Mouse (Mus musculus) lung, embryonic 16.5 days (tissue): ENCODE measurements around the gene Prkn. TPM values are rescaled to one million over a fixed set of nuclear protein-coding genes. Genes with fewer than 3 reads are reported as not detected.

ENCODE experiments used
- ATAC-seq: fragments of 200-750 bp; cut with Nextera tagmentation; 2 replicates; pipeline ENCODE4 v1.8.0; 2017; ENCODE audit warnings: low read depth, mild to moderate bottlenecking, moderate library complexity
- H3K27ac ChIP-seq: fragments of 300-500 bp; sonication (generic); 2 replicates; pipeline ENCODE4 v1.5.1; 2014; ENCODE audit warnings: mild to moderate bottlenecking, control low read depth, low read length
- H3K27me3 ChIP-seq: fragments of 300-500 bp; sonication (generic); 2 replicates; pipeline ENCODE4 v1.6.1; 2014; ENCODE audit warnings: low read depth, low read length, mixed read lengths; ENCODE audit not compliant: control insufficient read depth, insufficient read depth
- H3K36me3 ChIP-seq: fragments of 300-500 bp; sonication (generic); 2 replicates; pipeline ENCODE4 v1.6.1; 2014; ENCODE audit warnings: low read length; ENCODE audit not compliant: control insufficient read depth, insufficient read depth
- H3K4me1 ChIP-seq: fragments of 300-500 bp; sonication (generic); replicated peaks from 2 replicates; pipeline ENCODE4 v1.6.1; 2014; ENCODE audit warnings: low read length, mixed read lengths; ENCODE audit not compliant: control insufficient read depth, insufficient read depth
- H3K4me2 ChIP-seq: fragments of 300-500 bp; sonication (generic); 2 replicates; pipeline ENCODE4 v1.6.1; 2014; ENCODE audit warnings: low read depth, low read length, control low read depth
- H3K4me3 ChIP-seq: fragments of 300-500 bp; sonication (generic); 2 replicates; pipeline ENCODE4 v1.5.1; 2014; ENCODE audit warnings: mild to moderate bottlenecking, low read length, control low read depth
- H3K9ac ChIP-seq: fragments of 300-500 bp; sonication (generic); 2 replicates; pipeline ENCODE4 v1.6.1; 2014; ENCODE audit warnings: low read length, control low read depth
- H3K9me3 ChIP-seq: fragments of 300-500 bp; sonication (generic); 2 replicates; pipeline ENCODE4 v1.6.1; 2016; ENCODE audit warnings: low read length; ENCODE audit not compliant: control insufficient read depth
- WGBS: fragments of 180-500 bp; shearing (Covaris S2); extraction: QIAGEN DNeasy Blood & Tissue Kit; methylation state at CpG from one replicate; pipeline ENCODE4 v1.1.7; 2014; 5-methylcytosine and 5-hydroxymethylcytosine counted together
- polyA plus RNA-seq: library from polyadenylated mRNA; unstranded; fragments of >200 nt; fragmentation: Nextera tagmentation; extraction: Ambion mirVana; gene quantifications from 2 replicates; pipeline ENCODE4 v1.2.1, GENCODE M21; 2015

The Prkn gene
- polyA plus RNA-seq, 1 experiment from 2014 or later, result 1.8 TPM

DNA sequence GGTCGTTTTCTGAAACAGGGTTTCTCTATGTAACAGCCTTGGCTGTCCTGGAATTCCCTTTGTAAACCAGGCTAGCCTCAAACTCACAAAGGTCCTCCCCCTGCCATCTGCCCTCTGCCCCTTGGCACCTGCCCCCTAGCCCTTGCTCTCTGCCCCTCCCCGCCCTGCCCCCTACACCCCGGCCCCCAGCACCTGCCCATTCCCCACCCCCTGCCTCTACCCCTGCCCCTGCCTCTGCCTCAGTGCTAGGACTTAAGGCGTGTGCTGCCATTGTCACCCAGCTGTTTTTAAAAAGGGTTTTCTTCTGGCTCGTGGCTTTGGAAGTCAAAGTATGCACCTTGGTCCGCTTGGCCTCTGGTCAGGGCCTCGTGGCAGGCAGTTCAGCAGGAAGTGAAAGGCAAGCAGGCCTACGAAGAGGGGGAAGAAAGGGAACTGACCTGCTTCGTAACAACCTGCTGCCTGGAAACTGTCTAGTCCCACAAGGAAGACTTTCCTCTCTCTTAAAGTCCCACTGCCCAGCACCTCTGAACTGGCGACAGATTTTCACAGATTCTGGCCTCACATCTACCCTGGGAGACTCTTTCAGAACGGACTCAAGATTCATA is 1190.5 kb downstream of the Prkn start:
- Histone ChIP-seq H3K27ac (no peak overlapping the region), H3K4me1 (peaks cover 9% of the 10 kb centered on the region; the same call in 1 of the 2 replicates), H3K27me3 (no peaks in the 10 kb centered on the region), H3K36me3 (no peaks in the 10 kb centered on the region), H3K4me2 (no peak overlapping the region), H3K9ac (no peak overlapping the region), H3K4me3 (no peak overlapping the region), H3K9me3 (no peaks in the 10 kb centered on the region)
- ATAC-seq, result no peak
- WGBS, result 14% methylated on average over 10 of the region's 11 CpGs

DNA sequence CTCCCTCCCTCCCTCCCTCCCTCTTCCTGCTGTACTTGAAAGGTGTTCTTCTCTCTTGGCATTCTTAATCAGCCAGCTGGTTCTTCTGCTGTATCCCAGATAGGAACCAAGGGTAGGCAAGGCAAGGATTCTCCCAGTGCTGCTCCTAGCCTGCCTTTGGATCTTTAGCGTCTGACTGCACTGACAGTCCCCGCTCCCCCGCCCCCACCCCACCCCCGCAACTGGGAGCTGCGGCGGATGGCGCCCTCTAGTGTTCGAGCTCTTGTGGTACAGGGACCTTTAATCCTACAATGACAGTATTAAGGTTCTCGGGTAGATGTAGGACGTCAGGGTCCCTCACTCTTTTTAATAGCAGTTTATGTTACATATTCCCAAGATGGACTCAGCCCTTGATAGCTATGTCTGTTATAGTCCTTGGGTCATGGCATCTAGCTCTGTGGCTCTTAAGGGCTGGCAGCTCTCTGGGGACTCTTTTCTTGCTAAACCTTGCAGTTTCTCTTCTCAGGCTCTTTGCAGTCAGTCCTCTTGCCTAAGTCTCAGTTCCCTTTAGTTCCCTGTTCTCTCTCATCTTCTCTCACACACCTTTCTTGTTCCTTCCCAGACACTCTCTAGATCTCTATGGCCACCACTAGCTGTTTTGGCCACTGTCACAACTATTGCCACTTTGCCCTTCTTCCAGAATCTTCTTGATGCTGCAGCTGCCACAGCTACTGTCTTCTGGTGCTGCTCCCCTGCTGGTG is 1191.2 kb downstream of the Prkn start:
- peak; percentile 17; the same call in 1 of the 2 replicates for ATAC-seq
- Histone ChIP-seq H3K4me2 (0 out of 2 replicates have a peak overlapping the region, but pooled peaks have one; percentile 15), H3K36me3 (no peaks in the 10 kb centered on the region), H3K9me3 (no peaks in the 10 kb centered on the region), H3K27me3 (no peaks in the 10 kb centered on the region), H3K9ac (no peak overlapping the region), H3K27ac (no peak overlapping the region), H3K4me1 (peaks cover 9% of the 10 kb centered on the region; the same call in 1 of the 2 replicates), H3K4me3 (no peak overlapping the region)
- under 1% methylated on average over 10 of the region's 10 CpGs for WGBS

DNA sequence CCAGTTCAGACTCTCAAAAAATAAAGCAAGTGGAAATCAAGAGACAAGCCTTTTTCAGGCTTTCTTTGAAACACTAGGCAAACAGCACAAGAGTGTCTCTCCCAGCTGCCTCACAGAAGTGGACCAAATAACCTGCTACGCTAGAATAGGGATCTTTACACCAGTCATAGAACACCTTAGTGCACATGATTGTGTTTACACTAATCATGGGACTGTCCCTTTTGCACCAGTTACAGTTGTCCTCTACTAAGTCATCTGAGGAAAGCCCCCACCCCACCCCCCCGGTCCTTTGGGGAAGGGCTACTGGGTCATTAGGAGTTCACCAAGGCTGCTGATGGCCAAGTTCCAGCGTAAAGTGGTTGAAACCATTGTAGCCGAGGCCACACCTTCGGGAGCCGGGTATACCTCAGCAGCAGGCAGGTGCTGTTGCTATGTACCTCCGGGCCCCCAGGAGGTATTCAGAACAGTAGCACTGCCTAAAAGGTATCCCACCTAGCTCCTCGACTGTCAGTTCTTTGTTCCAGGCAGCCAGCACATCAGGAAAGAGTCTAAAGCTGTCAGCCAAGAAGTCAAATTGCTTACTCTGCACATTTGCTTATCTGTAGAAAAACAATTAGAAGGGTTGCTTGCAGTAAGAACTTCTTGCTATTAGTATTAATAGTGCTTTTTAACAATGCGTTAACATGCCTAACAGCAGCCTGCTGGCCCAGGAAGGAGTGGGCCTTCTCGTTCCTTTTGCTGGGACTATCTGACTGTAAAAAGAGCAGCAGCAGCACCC is 1192.0 kb downstream of the Prkn start:
- peak; percentile 50 for ATAC-seq
- peaks cover 9% of the 10 kb centered on the region; the same call in 1 of the 2 replicates for H3K4me1 ChIP-seq

DNA sequence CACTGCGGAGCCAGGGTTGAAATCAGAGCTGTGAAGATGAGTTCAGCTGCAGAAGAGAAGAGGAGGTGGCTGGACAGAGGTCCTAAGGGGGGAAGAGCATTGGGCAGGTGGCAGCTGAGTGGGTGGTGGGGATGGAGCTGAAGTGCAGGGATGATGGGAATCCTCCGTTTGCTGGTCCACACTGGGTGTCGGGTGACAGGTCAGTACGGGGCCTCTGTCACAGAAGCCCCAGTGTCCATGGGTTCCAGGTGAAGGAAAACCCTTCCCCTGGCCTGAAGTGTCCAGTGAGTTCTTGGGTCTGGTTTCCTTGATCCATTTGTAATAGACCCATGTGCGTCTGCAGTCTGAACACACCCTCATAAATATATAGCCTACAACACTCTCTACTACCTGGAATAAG is 1195.2 kb downstream of the Prkn start:
- Histone ChIP-seq H3K9ac (no peak overlapping the region), H3K27me3 (no peaks in the 10 kb centered on the region), H3K4me2 (no peak overlapping the region), H3K4me3 (no peak overlapping the region), H3K4me1 (peaks cover 9% of the 10 kb centered on the region; the same call in 1 of the 2 replicates), H3K27ac (no peak overlapping the region), H3K36me3 (no peaks in the 10 kb centered on the region), H3K9me3 (no peaks in the 10 kb centered on the region)
- 35% methylated on average over 5 of the region's 5 CpGs for WGBS
- ATAC-seq, result no peak

More for the DNA sequence above, 1192.0 kb downstream of the Prkn start:
- H3K27ac ChIP-seq, result no peak overlapping the region
- WGBS, result 33% methylated on average over 10 of the region's 10 CpGs
- no peak overlapping the region for H3K4me3 ChIP-seq
- no peaks in the 10 kb centered on the region for H3K36me3 ChIP-seq
- no peak overlapping the region for H3K4me2 ChIP-seq
- H3K27me3 ChIP-seq, result no peaks in the 10 kb centered on the region
- no peaks in the 10 kb centered on the region for H3K9me3 ChIP-seq
- H3K9ac ChIP-seq, result no peak overlapping the region

DNA sequence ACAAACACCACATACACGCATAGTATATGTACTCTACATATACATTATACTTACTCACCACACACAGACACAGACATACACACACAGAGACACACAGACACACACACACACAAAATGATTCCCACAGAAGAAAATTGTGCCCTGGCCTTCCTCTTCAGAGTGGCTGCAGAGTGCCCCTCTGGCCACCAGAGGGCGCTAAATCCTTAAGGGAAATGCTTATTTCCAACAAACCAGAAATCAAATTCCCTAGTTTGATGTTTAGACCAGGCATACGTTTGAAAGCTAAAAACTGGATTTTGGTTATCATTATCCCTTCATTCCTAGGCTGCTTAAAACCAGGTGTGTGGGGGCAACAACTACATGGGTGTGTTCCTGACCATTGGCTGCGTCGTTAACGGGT is 1196.0 kb downstream of the Prkn start:
- WGBS, result 41% methylated on average over 6 of the region's 6 CpGs
- no peak for ATAC-seq
- no peak overlapping the region for H3K4me2 ChIP-seq

DNA sequence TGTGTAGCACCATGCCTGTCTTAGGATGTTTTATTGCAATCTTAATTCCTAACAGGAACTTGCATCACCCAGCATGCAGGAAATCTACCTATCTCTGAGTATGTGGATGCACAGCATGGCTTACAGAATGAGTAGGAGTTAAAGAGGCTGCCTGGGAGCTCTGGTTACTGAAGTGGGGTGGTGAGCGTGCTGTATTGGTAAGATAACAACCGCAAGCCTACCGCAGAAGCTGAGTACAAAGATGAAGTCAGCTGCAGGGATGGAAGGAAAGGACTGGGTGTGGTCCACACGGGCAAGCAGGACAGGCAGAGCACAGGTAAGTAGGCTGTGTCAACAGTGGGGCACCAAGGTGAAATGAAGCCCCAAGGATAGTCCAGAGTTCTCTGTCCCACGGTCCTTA is 1196.9 kb downstream of the Prkn start:
- H3K27ac ChIP-seq, result no peak overlapping the region
- no peaks in the 10 kb centered on the region for H3K9me3 ChIP-seq
- H3K4me3 ChIP-seq, result no peak overlapping the region
- H3K36me3 ChIP-seq, result no peaks in the 10 kb centered on the region
- no peak overlapping the region for H3K9ac ChIP-seq
- ATAC-seq, result no peak
- WGBS, result 56% methylated on average over 5 of the region's 5 CpGs
- H3K27me3 ChIP-seq, result no peaks in the 10 kb centered on the region; the same call in 1 of the 2 replicates
- H3K4me2 ChIP-seq, result no peak overlapping the region
- peaks cover 2% of the 10 kb centered on the region; the same call in 1 of the 2 replicates for H3K4me1 ChIP-seq

More for the DNA sequence above, 1196.0 kb downstream of the Prkn start:
- Histone ChIP-seq H3K4me3 (no peak overlapping the region), H3K4me1 (peaks cover 5% of the 10 kb centered on the region; the same call in 1 of the 2 replicates), H3K27ac (no peak overlapping the region), H3K9me3 (no peaks in the 10 kb centered on the region), H3K36me3 (no peaks in the 10 kb centered on the region), H3K27me3 (no peaks in the 10 kb centered on the region), H3K9ac (no peak overlapping the region)

DNA sequence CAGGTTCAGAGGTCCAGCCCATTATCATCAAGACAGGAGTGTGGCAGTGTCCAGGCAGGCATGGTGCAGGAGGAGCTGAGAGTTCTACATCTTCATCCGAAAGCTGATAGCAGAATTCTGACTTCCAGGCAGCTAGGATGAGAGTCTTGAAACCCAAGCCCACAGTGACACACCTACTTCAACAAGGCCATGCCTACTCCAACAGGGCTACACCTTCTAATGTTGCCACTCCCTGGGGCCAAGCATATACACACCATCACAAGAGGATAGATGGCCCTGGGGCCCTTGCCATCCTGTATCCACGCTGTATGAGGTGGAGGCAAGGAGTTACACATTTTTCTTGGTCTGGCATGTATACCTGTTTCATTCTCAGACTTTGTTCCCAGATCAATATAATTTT is 1197.4 kb downstream of the Prkn start:
- 88% methylated on average over 2 of the region's 2 CpGs for WGBS
- peaks cover 1% of the 10 kb centered on the region; the same call in 1 of the 2 replicates for H3K4me1 ChIP-seq
- H3K4me2 ChIP-seq, result no peak overlapping the region
- H3K4me3 ChIP-seq, result no peak overlapping the region
- H3K27ac ChIP-seq, result no peak overlapping the region
- ATAC-seq, result no peak
- H3K36me3 ChIP-seq, result no peaks in the 10 kb centered on the region
- H3K9me3 ChIP-seq, result no peaks in the 10 kb centered on the region
- H3K27me3 ChIP-seq, result no peaks in the 10 kb centered on the region; the same call in 1 of the 2 replicates
- H3K9ac ChIP-seq, result no peak overlapping the region

DNA sequence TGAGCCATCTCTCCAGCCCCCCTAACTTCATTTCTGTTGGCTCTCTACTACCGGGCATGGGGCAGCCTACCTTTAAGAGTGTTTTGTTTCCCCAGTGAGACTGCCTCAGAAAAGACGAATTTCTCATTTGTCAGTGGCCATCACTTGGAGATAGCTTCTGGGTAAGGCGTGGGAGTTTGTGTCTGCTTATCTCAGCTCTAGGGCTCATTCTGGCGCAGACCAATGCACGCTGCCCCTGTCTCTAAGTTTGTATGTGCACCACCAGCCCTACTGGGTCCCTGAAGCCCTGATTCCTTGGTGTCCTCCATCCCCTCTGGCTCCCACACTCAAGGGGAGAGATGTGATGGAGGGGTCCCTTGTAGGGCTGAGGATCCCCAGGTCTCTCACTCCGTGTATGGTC is 1198.3 kb downstream of the Prkn start:
- H3K27me3 ChIP-seq, result no peaks in the 10 kb centered on the region; the same call in 1 of the 2 replicates
- no peak overlapping the region for H3K4me3 ChIP-seq
- WGBS, result 53% methylated on average over 6 of the region's 6 CpGs
- no peaks in the 10 kb centered on the region for H3K9me3 ChIP-seq
- H3K36me3 ChIP-seq, result no peaks in the 10 kb centered on the region
- ATAC-seq, result no peak
- 0 out of 2 replicates have a peak, but pooled peaks cover 2% of the 10 kb centered on the region for H3K4me1 ChIP-seq
- no peak overlapping the region for H3K27ac ChIP-seq
- no peak overlapping the region for H3K9ac ChIP-seq
- no peak overlapping the region for H3K4me2 ChIP-seq

DNA sequence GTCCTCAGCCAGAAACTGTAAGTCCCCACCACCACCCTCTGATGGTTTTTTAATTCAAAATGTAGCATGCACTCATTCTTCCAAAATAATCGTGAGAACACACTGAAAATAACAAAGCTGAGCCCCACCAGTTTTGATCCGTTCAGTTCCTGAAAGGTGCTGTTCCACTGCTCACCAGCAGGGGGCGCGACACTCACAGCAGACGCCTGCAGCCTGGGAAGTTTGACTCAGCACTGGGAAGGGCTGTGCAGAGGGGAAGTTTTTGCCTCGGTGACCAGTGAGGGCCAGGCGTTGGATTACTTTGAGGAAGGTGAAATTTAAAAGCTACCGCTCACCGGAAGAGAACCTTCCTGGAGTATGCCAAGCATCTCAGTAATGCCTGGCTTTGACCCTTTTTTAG is 1199.0 kb downstream of the Prkn start:
- no peak overlapping the region for H3K4me2 ChIP-seq
- H3K4me3 ChIP-seq, result no peak overlapping the region
- H3K36me3 ChIP-seq, result no peaks in the 10 kb centered on the region
- H3K9me3 ChIP-seq, result no peaks in the 10 kb centered on the region
- no peak overlapping the region for H3K9ac ChIP-seq
- H3K4me1 ChIP-seq, result 0 out of 2 replicates have a peak, but pooled peaks cover 2% of the 10 kb centered on the region
- H3K27ac ChIP-seq, result no peak overlapping the region
- WGBS, result under 1% methylated on average over 9 of the region's 9 CpGs
- H3K27me3 ChIP-seq, result no peaks in the 10 kb centered on the region; the same call in 1 of the 2 replicates
- ATAC-seq, result peak; percentile 81
